Mouse (Mus musculus) hindbrain, postnatal 0 days (tissue): ENCODE data around the gene Olfr1388. TPM values are rescaled to one million over a fixed set of nuclear protein-coding genes. Genes with fewer than 3 reads are reported as not detected.
A peak's percentile ranks its signal among the peaks of the same experiment; 100 is the strongest.
"Not testable (repeated sequence)": the region's sequence is repeated elsewhere in the genome, so short reads cannot be mapped to it uniquely, and the experiment has no call there.

ENCODE experiments used
- ATAC-seq: fragments of 200-750 bp; cut with Nextera tagmentation; 2 replicates; pipeline ENCODE4 v1.8.0; 2017; ENCODE audit warnings: mild to moderate bottlenecking, moderate TSS enrichment, moderate library complexity
- DNase-seq: peaks from one replicate; pipeline ENCODE4 v3.0.0-alpha.2; 2015; ENCODE audit warnings: low spot score
- H3K27ac ChIP-seq: fragments of 300-500 bp; sonication (generic); 2 replicates; pipeline ENCODE4 v1.5.1; 2014; ENCODE audit warnings: mild to moderate bottlenecking
- H3K27me3 ChIP-seq: fragments of 300-500 bp; sonication (generic); 2 replicates; pipeline ENCODE4 v1.6.1; 2014; ENCODE audit warnings: low read length, mixed read lengths; ENCODE audit not compliant: insufficient read depth
- H3K36me3 ChIP-seq: fragments of 300-500 bp; sonication (generic); 2 replicates; pipeline ENCODE4 v1.6.1; 2014; ENCODE audit warnings: low read length, mixed read lengths; ENCODE audit not compliant: insufficient read depth
- H3K4me1 ChIP-seq: fragments of 300-500 bp; sonication (generic); 2 replicates; pipeline ENCODE4 v1.6.1; 2014; ENCODE audit warnings: antibody characterized with exemption, low read length, mixed read lengths; ENCODE audit not compliant: insufficient read depth
- H3K4me2 ChIP-seq: fragments of 300-500 bp; sonication (generic); 2 replicates; pipeline ENCODE4 v1.6.1; 2014; ENCODE audit warnings: low read depth, mild to moderate bottlenecking, low read length, moderate library complexity, mixed read lengths
- H3K4me3 ChIP-seq: fragments of 300-500 bp; sonication (generic); 2 replicates; pipeline ENCODE4 v1.5.1; 2014; ENCODE audit warnings: low read length
- H3K9ac ChIP-seq: fragments of 300-500 bp; sonication (generic); replicated peaks from 2 replicates; pipeline ENCODE4 v1.6.1; 2014; ENCODE audit warnings: mild to moderate bottlenecking, low read length, moderate library complexity, mixed read lengths
- H3K9me3 ChIP-seq: fragments of 300-500 bp; sonication (generic); 2 replicates; pipeline ENCODE4 v1.6.1; 2016; ENCODE audit warnings: low read length, mixed read lengths
- CTCF ChIP-seq: IDR thresholded peaks from 2 replicates; pipeline ENCODE4 v1.5.1; 2016; ENCODE audit warnings: antibody characterized with exemption, control low read depth, low read depth
- WGBS: fragments of 180-500 bp; shearing (Covaris S2); extraction: QIAGEN DNeasy Blood & Tissue Kit; methylation state at CpG from one replicate; pipeline ENCODE4 v1.1.7; 2014; 5-methylcytosine and 5-hydroxymethylcytosine counted together
- polyA plus RNA-seq: library from polyadenylated mRNA; unstranded; fragments of >200 nt; fragmentation: Nextera tagmentation; extraction: Ambion mirVana; gene quantifications from 2 replicates; pipeline ENCODE4 v1.2.1, GENCODE M21; 2015
- total RNA-seq: library from RNA; depleted of rRNA; stranded (reverse); fragments of >200 nt; gene quantifications from 2 replicates; pipeline ENCODE4 v1.2.3, GENCODE M21; 2014; rRNA removed

Gene Olfr1388
- total RNA-seq (0.10 TPM in 1 of 2 replicates, not detected in the other), polyA plus RNA-seq (0.08 TPM in 1 of 2 replicates, not detected in the other)

DNA sequence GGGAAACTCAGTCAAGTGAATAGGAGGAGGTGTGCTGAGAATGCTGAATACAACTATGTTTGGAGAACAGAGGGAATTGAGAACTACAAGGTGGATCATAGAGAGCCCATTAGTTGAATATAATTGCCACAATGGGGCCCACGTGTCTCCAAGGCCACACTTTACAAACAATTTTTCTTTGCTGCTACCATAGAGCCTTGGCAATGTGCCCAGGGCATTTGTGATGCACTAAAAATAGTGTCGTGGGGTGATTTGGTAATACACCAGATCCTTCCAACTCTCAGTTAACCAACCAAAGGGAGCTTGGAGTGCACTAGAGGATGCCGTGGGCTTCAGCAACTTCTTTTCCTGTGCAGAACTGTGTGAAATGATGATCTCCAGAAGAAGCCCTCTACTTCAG, at the start of gene Olfr1388:
Gene Olfr1388 (plus strand): TSS at position 214 of the 400 bp plus-strand sequence.
- no peak for TF ChIP-seq CTCF
- H3K36me3 ChIP-seq, result no peaks in the 10 kb centered on the region

DNA sequence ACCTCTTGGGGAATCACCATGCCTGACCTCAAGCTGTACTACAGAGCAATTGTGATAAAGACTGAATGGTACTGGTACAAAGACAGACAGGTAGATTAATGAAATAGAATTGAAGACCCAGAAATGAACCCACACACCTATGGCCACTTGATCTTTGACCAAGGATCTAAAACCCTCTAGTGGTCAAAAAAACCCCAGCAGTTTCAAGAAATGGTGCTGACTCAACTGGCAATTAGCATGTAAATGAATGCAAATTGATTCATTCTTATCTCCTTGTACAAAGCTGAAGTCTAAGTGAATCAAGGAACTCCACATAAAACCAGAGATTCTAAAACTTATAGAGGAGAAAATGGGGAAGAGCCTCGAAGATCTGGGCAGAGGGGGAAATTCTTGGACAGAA, 43.7 kb upstream of the Olfr1388 start:
- not testable (repeated sequence) for H3K27me3 ChIP-seq, H3K9ac ChIP-seq, H3K36me3 ChIP-seq, H3K4me3 ChIP-seq, ATAC-seq, H3K4me1 ChIP-seq, H3K4me2 ChIP-seq, DNase-seq, H3K9me3 ChIP-seq, H3K27ac ChIP-seq
- 81% methylated on average over 1 of the region's 1 CpGs for WGBS

More for the DNA sequence above, at the start of gene Olfr1388:
- Histone ChIP-seq H3K4me3 (no peak within 1 kb of the TSS), H3K27me3 (no peaks in the 10 kb centered on the region), H3K9ac (no peak within 1 kb of the TSS), H3K4me2 (no peak within 1 kb of the TSS), H3K27ac (no peak within 1 kb of the TSS), H3K4me1 (no peaks in the 10 kb centered on the region), H3K9me3 (no peaks in the 10 kb centered on the region)
- ATAC-seq (no peak), DNase-seq (no peak)
- 45% methylated on average over 3 of the region's 3 CpGs for WGBS

DNA sequence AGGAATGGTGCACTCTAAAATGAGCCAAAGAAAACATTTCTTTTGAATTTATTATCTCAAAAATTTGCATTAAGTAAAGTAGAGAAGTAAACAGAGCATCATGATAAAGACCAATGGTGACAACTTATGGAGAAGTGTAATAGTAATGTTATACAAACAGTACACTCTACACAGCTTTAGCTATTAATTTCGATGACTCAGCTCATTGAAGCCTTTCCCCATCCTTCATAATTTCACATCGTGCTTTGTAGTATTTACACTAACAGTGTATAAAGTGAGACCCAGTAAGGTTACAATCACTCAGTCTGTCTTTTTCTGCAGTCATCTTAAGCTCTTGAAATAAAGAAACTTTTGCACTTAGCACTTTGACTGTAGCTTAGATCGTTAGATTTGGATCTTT, 29.6 kb upstream of the Olfr1388 start:
- no peak overlapping the region for H3K9ac ChIP-seq
- no peaks in the 10 kb centered on the region for H3K4me1 ChIP-seq
- H3K36me3 ChIP-seq, result no peaks in the 10 kb centered on the region
- DNase-seq (no peak), ATAC-seq (no peak)
- H3K4me3 ChIP-seq, result no peak overlapping the region
- H3K4me2 ChIP-seq, result no peak overlapping the region
- H3K27me3 ChIP-seq, result no peaks in the 10 kb centered on the region
- no peak overlapping the region for H3K27ac ChIP-seq
- no peaks in the 10 kb centered on the region for H3K9me3 ChIP-seq
- TF ChIP-seq CTCF, result no peak
- WGBS, result 78% methylated on average over 3 of the region's 3 CpGs

DNA sequence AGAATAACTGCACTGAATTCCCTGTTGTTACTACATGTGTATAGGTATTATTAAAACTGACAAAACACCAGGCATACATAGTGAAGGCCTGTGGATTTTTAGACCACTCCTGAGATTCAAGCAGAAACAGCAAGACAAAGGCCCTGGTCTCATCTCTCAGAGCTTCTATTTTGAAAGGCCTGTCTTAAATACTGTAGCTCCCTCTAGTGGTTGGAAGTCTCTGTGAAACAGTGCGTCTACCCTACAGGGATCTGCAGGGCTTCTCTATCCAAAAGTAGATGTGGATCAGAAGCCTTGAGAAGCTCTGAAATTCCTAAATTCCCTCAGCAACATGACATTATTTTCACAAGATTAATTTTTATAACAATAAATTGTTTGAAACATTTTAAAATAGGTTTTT, 25.9 kb upstream of the Olfr1388 start:
- DNase-seq (peak; percentile 54), ATAC-seq (no peak)
- no peak overlapping the region for H3K27ac ChIP-seq
- no peak overlapping the region for H3K9ac ChIP-seq
- H3K4me1 ChIP-seq, result no peaks in the 10 kb centered on the region
- 38% methylated on average over 1 of the region's 1 CpGs for WGBS
- no peak overlapping the region for H3K4me3 ChIP-seq
- H3K9me3 ChIP-seq, result no peaks in the 10 kb centered on the region
- peak; percentile 31; the same call in 1 of the 2 replicates for TF ChIP-seq CTCF
- H3K27me3 ChIP-seq, result no peaks in the 10 kb centered on the region
- H3K36me3 ChIP-seq, result no peaks in the 10 kb centered on the region
- H3K4me2 ChIP-seq, result no peak overlapping the region

DNA sequence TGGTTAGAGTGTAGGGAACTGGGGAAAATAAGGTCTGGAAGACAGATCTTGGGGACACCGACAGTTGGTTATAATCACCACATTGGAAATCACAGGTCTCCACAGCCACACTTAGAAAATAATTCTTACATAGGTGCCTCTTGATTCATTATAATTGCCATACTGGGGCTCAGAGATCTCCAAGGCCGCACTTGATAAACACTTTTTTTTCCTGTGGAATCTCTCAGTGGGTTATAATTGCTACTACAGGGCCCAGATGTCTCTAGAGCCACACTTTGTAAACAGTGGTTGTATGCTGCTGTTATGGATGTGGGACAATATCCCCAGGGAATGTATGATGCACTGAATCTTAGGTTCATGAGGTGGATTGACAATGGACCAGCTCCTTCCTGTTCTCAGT, 13.7 kb upstream of the Olfr1388 start, which contains the start of gene Olfr1389:
Gene Olfr1389 (plus strand): TSS at position 301 of the 400 bp plus-strand sequence.
- DNase-seq (no peak), ATAC-seq (no peak)
- Histone ChIP-seq H3K9ac (no peak within 1 kb of the TSS), H3K9me3 (no peaks in the 10 kb centered on the region), H3K27ac (no peak within 1 kb of the TSS), H3K36me3 (no peaks in the 10 kb centered on the region), H3K27me3 (no peaks in the 10 kb centered on the region), H3K4me1 (no peaks in the 10 kb centered on the region), H3K4me2 (no peak within 1 kb of the TSS), H3K4me3 (no peak within 1 kb of the TSS)
- no peak for TF ChIP-seq CTCF
- 98% methylated on average over 2 of the region's 2 CpGs for WGBS

DNA sequence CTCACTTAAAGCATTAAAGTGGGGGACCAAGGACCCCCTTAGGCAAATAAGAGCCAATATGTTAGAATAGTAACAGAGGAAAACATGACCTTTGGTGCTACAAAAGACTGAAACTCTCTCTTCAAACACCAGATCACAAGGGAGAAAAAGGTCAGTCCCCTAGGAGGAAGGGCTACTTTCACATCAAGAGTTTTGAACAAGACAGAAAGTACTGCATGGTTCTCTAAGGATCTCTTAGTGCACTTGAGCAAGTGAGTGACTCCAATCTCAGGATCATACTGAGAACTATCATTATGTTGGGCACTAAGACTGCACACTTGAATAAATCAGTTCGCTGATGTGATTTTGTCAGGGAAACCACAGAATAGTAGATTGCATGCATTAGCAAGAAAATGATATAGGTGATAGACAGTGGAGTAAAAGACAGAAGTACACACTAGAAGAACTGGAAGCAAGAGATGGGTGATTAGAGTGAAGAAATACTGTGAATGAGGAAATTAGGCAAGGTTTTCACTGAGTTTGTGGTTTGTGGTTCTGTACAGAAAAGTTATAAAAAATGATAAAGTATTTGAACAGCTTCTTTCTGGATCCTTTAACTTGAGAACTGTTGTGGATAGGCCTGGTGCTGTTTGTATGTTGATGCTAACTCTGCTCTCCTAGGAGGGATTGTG, 11.0 kb upstream of the Olfr1388 start:
- no peak overlapping the region for H3K27ac ChIP-seq
- no peak for DNase-seq
- no peak for TF ChIP-seq CTCF
- no peak overlapping the region for H3K4me2 ChIP-seq
- 80% methylated on average over 1 of the region's 1 CpGs for WGBS
- no peaks in the 10 kb centered on the region for H3K27me3 ChIP-seq
- no peak for ATAC-seq
- no peaks in the 10 kb centered on the region for H3K4me1 ChIP-seq
- no peaks in the 10 kb centered on the region for H3K9me3 ChIP-seq
- no peak overlapping the region for H3K4me3 ChIP-seq
- H3K9ac ChIP-seq, result no peak overlapping the region
- no peaks in the 10 kb centered on the region for H3K36me3 ChIP-seq

DNA sequence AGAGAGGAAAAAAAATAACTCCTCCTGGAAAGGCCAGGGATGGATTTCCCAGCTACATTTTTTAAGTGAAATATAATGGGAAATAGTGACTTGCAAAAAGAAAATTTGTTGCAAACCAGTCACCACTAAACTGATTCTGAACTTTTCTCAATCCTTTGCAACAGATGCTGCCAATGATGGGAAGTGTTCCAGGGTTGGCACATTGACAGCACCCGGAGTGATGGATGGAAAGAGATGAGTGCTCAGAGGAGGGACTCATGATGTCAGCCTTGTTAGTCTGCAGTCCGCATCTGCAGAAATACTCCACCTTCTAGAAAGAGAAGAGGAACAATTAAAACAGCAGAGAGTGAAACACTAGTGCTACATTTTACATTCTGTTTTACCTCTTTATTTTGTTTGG, 6.8 kb upstream of the Olfr1388 start:
- DNase-seq (peak; percentile 54), ATAC-seq (no peak)
- no peak overlapping the region for H3K4me2 ChIP-seq
- no peaks in the 10 kb centered on the region for H3K9me3 ChIP-seq
- 70% methylated on average over 2 of the region's 2 CpGs for WGBS
- no peaks in the 10 kb centered on the region for H3K4me1 ChIP-seq
- H3K36me3 ChIP-seq, result no peaks in the 10 kb centered on the region
- H3K27me3 ChIP-seq, result no peaks in the 10 kb centered on the region
- H3K9ac ChIP-seq, result no peak overlapping the region
- no peak overlapping the region for H3K27ac ChIP-seq
- no peak for TF ChIP-seq CTCF
- no peak overlapping the region for H3K4me3 ChIP-seq
